Mouse (Mus musculus): ENCODE measurements around the gene Stx11.

DNA sequence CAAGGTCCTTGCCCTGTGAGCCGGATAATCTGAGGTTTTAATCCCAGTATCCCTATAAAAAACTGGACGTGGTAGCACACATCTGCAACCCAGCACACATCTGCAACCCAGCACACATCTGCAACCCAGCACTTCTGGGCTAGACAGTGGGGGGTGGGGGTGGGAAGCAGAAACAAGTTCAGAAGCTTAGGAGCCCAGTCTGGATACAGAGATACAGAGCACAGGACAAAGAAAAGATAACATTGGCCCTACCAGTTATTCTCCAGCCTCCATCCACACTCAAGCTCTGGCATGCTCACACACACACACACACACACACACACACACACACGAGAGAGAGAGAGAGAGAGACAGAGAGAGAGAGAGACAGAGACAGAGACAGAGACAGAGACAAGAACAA lies 19.4 kb upstream of the Stx11 start:
- TF ChIP-seq POLR2A (IDR thresholded peaks at IDR 0.05; ENCODE audit: control insufficient read depth, low read depth, low read length) (no peak), CTCF (IDR thresholded peaks at IDR 0.05; ENCODE audit: control insufficient read depth, insufficient read depth, insufficient replicate concordance, low read depth, low read length) (no peak)
